Mouse (Mus musculus) spleen, adult 2 months (tissue): ENCODE measurements around the gene Arhgef17. TPM values are rescaled to one million over a fixed set of nuclear protein-coding genes. Genes with fewer than 3 reads are reported as not detected.

ENCODE experiments used
- DNase-seq, 2 experiments: peaks; one replicate each; pipeline versions ENCODE4 v3.0.0 to v3.0.0-alpha.2; 2012 to 2021; ENCODE audit warnings: low spot score in 2 of 2, low read depth in 1 of 2
- H3K27ac ChIP-seq: fragments of 200-500 bp; 2 replicates; pipeline ENCODE4 v1.5.1; 2012; ENCODE audit warnings: low read length, inconsistent platforms; ENCODE audit not compliant: insufficient read depth
- H3K27me3 ChIP-seq: fragments of 200-500 bp; 2 replicates; pipeline ENCODE4 v1.6.1; 2012; ENCODE audit warnings: mild to moderate bottlenecking, moderate library complexity, low read length, inconsistent platforms; ENCODE audit not compliant: control insufficient read depth, insufficient read depth
- H3K36me3 ChIP-seq: fragments of 200-500 bp; 2 replicates; pipeline ENCODE4 v1.6.1; 2012; ENCODE audit warnings: mild to moderate bottlenecking, low read length, inconsistent platforms; ENCODE audit not compliant: control insufficient read depth, insufficient read depth
- H3K4me1 ChIP-seq: fragments of 200-500 bp; 2 replicates; pipeline ENCODE4 v1.6.1; 2011; ENCODE audit warnings: inconsistent platforms; ENCODE audit not compliant: control insufficient read depth, insufficient read depth, insufficient read length
- H3K4me3 ChIP-seq: fragments of 200-500 bp; 2 replicates; pipeline ENCODE4 v1.5.1; 2011; ENCODE audit warnings: mild to moderate bottlenecking, inconsistent platforms; ENCODE audit not compliant: insufficient read depth, insufficient read length; ENCODE audit errors: extremely low read depth
- CTCF ChIP-seq: fragments of 200-500 bp; IDR thresholded peaks from 2 replicates; pipeline ENCODE4 v1.5.1; 2011; ENCODE audit warnings: mild to moderate bottlenecking, inconsistent platforms; ENCODE audit not compliant: insufficient read depth, insufficient read length, insufficient replicate concordance; ENCODE audit errors: extremely low read depth
- POLR2A ChIP-seq: fragments of 200-500 bp; IDR thresholded peaks from 2 replicates; pipeline ENCODE4 v1.6.1; 2011; ENCODE audit warnings: low read depth, low read length, inconsistent platforms
- WGBS: fragments of 180-500 bp; shearing (Covaris S2); methylation state at CpG from one replicate; pipeline ENCODE4 v1.1.7; 2018; 5-methylcytosine and 5-hydroxymethylcytosine counted together
- polyA plus RNA-seq: library from polyadenylated mRNA; depleted of rRNA; stranded (reverse); fragments of >200 nt; gene quantifications from 2 replicates; pipeline ENCODE4 v1.2.3, GENCODE M21; 2012

The Arhgef17 gene
- polyA plus RNA-seq, 1 experiment: 12.3 TPM

DNA sequence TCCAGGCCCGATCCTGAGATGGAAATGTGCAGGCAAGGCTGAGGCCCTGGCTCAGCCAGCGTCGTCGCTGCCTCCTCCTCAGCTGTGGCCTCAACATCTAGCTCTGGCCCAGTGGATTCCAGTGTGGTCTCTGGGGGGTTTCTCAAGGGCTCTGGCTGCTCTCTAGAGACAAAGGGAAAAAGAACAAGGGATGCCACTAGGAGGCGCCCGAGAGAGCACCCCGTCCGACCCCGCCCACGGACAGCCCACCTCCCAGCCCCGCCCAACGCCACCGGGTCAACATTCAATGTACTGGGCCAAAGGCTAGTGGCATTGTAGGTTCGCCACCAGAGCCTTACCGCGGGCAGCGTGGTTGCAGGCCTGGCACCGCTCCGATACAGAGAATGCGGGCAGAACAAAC, 52.3 kb downstream of the Arhgef17 start:
- 35% methylated on average over 20 of the region's 20 CpGs for WGBS
- TF ChIP-seq CTCF (peak; percentile 34; the same call in 1 of the 2 replicates), POLR2A (no peak)
- Histone ChIP-seq H3K27me3 (no peaks in the 10 kb centered on the region), H3K4me3 (no peak overlapping the region), H3K27ac (no peak overlapping the region), H3K4me1 (peaks cover 10% of the 10 kb centered on the region; the same call in 1 of the 2 replicates), H3K36me3 (no peaks in the 10 kb centered on the region)
- DNase-seq: peak; percentile 27 to 64

- no peak for TF ChIP-seq POLR2A
- TF ChIP-seq CTCF: no peak
- 91% methylated on average over 9 of the region's 9 CpGs for WGBS
- Histone ChIP-seq H3K27me3 (no peaks in the 10 kb centered on the region), H3K27ac (no peak overlapping the region), H3K4me3 (no peak overlapping the region), H3K36me3 (no peaks in the 10 kb centered on the region), H3K4me1 (peaks cover 10% of the 10 kb centered on the region; the same call in 1 of the 2 replicates)
- DNase-seq: no peak
Measured at GRCm38 (mm10) chr7:100876771-100877170, 55.1 kb downstream of the Arhgef17 start.

GRCm38 (mm10) chr7:100876293-100876692, 55.6 kb downstream of the Arhgef17 start:
- peaks cover 10% of the 10 kb centered on the region; the same call in 1 of the 2 replicates for H3K4me1 ChIP-seq
- H3K27me3 ChIP-seq: no peaks in the 10 kb centered on the region
- WGBS: 85% methylated on average over 13 of the region's 13 CpGs
- H3K4me3 ChIP-seq: no peak overlapping the region
- TF ChIP-seq POLR2A: no peak
- no peak for TF ChIP-seq CTCF
- peak overlapping the region; percentile 15; the same call in 1 of the 2 replicates for H3K27ac ChIP-seq
- no peaks in the 10 kb centered on the region for H3K36me3 ChIP-seq
- DNase-seq: no peak

GRCm38 (mm10) chr7:100875822-100876221, 56.1 kb downstream of the Arhgef17 start:
- DNase-seq: no peak
- Histone ChIP-seq H3K27me3 (no peaks in the 10 kb centered on the region), H3K36me3 (no peaks in the 10 kb centered on the region), H3K4me3 (no peak overlapping the region), H3K27ac (peak overlapping the region; percentile 15; the same call in 1 of the 2 replicates), H3K4me1 (peaks cover 10% of the 10 kb centered on the region; the same call in 1 of the 2 replicates)
- WGBS: 0% methylated on average over 1 of the region's 1 CpGs
- TF ChIP-seq CTCF: no peak
- no peak for TF ChIP-seq POLR2A

DNA sequence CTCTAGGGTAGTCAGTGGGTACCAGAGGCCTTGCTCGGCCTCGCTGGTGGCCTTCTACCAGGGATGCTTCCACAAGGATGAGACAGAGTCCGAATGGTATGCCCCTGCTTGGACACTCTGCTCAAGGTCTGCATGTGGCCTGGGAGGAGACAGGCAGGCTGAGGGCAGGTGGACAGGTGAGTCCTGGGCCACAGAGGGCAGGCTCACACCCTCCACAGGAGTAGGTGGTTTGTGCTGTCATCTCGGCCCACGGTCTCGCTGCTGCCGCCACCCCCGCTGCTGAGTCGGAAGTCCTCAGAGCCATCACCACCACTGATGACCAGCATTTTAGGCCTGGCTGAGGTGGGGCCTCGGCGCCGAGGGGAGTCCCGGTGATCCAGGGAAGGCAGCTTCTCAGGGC, 58.7 kb downstream of the Arhgef17 start:
- 95% methylated on average over 13 of the region's 13 CpGs for WGBS
- H3K36me3 ChIP-seq: no peaks in the 10 kb centered on the region
- H3K27me3 ChIP-seq: no peaks in the 10 kb centered on the region
- H3K4me1 ChIP-seq: peaks cover 27% of the 10 kb centered on the region
- no peak for DNase-seq
- H3K4me3 ChIP-seq: no peak overlapping the region
- no peak overlapping the region for H3K27ac ChIP-seq
- TF ChIP-seq CTCF (no peak), POLR2A (no peak)

GRCm38 (mm10) chr7:100871892-100872291, 60.0 kb downstream of the Arhgef17 start:
- Histone ChIP-seq H3K36me3 (no peaks in the 10 kb centered on the region), H3K27me3 (no peaks in the 10 kb centered on the region), H3K4me1 (peaks cover 32% of the 10 kb centered on the region), H3K27ac (no peak overlapping the region), H3K4me3 (no peak overlapping the region)
- TF ChIP-seq POLR2A: no peak
- TF ChIP-seq CTCF: no peak
- WGBS: 69% methylated on average over 5 of the region's 5 CpGs
- DNase-seq: no peak

GRCm38 (mm10) chr7:100871355-100871754, 60.6 kb downstream of the Arhgef17 start:
- no peaks in the 10 kb centered on the region for H3K36me3 ChIP-seq
- H3K4me1 ChIP-seq: peaks cover 32% of the 10 kb centered on the region
- no peak overlapping the region for H3K27ac ChIP-seq
- TF ChIP-seq CTCF: no peak
- TF ChIP-seq POLR2A: no peak
- no peak for DNase-seq
- no peaks in the 10 kb centered on the region for H3K27me3 ChIP-seq
- 82% methylated on average over 4 of the region's 4 CpGs for WGBS
- no peak overlapping the region for H3K4me3 ChIP-seq
